Mouse (Mus musculus) right cerebral cortex, postnatal 36 days (tissue): Measurements from ENCODE around the gene Acer2.

Experiments
- DNase-seq, 2 experiments: peaks; one replicate each; pipeline ENCODE4 v3.0.0; 2022; ENCODE audit warnings: low spot score in 2 of 2, mixed read lengths in 1 of 2

Gene Acer2

GRCm38 (mm10) chr4:86955448-86955847 lies 81.3 kb downstream of the Acer2 start:
- DNase-seq: no peak

GRCm38 (mm10) chr4:86957576-86958411 lies 83.6 kb downstream of the Acer2 start:
- DNase-seq: peak; percentile 65 to 68

GRCm38 (mm10) chr4:86977272-86977671 lies 103.1 kb downstream of the Acer2 start:
- DNase-seq: no peak
